In the genomic region with DNA sequence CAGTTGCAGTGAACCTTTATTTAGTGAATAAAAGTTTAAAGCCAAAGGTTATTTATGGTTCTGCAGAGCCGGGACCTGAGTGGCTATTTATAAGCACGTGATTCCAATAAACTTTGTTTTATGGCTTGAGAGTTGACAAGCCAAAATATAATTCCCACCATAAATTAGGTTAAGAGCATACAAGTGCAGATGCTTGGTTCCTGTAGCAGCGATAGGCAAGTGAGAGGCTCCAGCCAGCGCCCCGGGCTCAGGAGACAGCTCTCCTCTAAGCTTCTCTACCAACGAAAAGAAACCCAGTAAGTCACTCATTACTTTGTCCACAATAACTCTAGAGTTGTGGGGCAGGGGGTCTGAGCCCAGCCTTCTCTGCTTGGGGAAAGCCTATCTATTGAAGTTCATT, we compare ENCODE assay signal across 22 mouse cellular contexts. TPM values are rescaled to one million over a fixed set of nuclear protein-coding genes. Genes with fewer than 3 reads are reported as not detected.
A peak's percentile ranks its signal among the peaks of the same experiment; 100 is the strongest.
DNase-seq lines count a peak whose midpoint lies in the region; ATAC-seq lines count a peak whose summit lies in the region.
"Had no signal": no experiment of that assay in that cellular context is flagged by ENCODE, and none has a peak within 500 bp of the region (broad histone marks: within the 10 kb centered on the region; RNA-seq: fewer than 3 reads in every experiment).

No protein-coding gene starts in this region.

- H3K4me3 ChIP-seq in kidney, embryonic 15.5 days (replicated peaks) = peak overlapping the region; percentile 40
- H3K4me3 ChIP-seq in hindbrain, embryonic 12.5 days = no peak overlapping the region
- H3K4me3 ChIP-seq in intestine, embryonic 14.5 days (ENCODE audit: low read depth, low read length) = 0 out of 2 replicates have a peak overlapping the region, but pooled peaks have one; percentile 2
- H3K4me3 ChIP-seq: embryonic facial prominence, embryonic 12.5 days; heart, embryonic 13.5 days; left cerebral cortex, adult 2 months; midbrain, embryonic 12.5 days; myocyte had no signal

- intact Hi-C loops in heart, postnatal 10 days (cut with DNase I) = no loop called here

- 7% methylated on average over 6 of the region's 6 CpGs for WGBS in kidney, embryonic 15.5 days
- 3% methylated on average over 6 of the region's 6 CpGs for WGBS in hindbrain, embryonic 12.5 days
- WGBS in intestine, embryonic 14.5 days = 16% methylated on average over 6 of the region's 6 CpGs

- peaks cover 12% of the 10 kb centered on the region; the same call in 1 of the 2 replicates for H3K36me3 ChIP-seq in kidney, embryonic 15.5 days
- no peaks in the 10 kb centered on the region for H3K36me3 ChIP-seq in hindbrain, embryonic 12.5 days
- no peaks in the 10 kb centered on the region for H3K36me3 ChIP-seq in intestine, embryonic 14.5 days (ENCODE audit: control insufficient read depth, insufficient read depth, low read length)
- H3K36me3 ChIP-seq: embryonic facial prominence, embryonic 12.5 days; heart, embryonic 13.5 days; midbrain, embryonic 12.5 days had no signal

- no peaks in the 10 kb centered on the region for H3K27me3 ChIP-seq in kidney, embryonic 15.5 days
- H3K27me3 ChIP-seq in hindbrain, embryonic 12.5 days = peaks cover 100% of the 10 kb centered on the region
- H3K27me3 ChIP-seq in intestine, embryonic 14.5 days (replicated peaks; ENCODE audit: control insufficient read depth, insufficient read depth, low read length) = peaks cover 83% of the 10 kb centered on the region

- H3K27ac ChIP-seq in kidney, embryonic 15.5 days = peak overlapping the region; percentile 85
- no peak overlapping the region for H3K27ac ChIP-seq in hindbrain, embryonic 12.5 days
- H3K27ac ChIP-seq in intestine, embryonic 14.5 days (ENCODE audit: low read depth) = no peak overlapping the region
- H3K27ac ChIP-seq: embryonic facial prominence, embryonic 12.5 days; heart, embryonic 13.5 days; left cerebral cortex, adult 2 months; midbrain, embryonic 12.5 days; stomach, postnatal 0 days had no signal

- no peak for DNase-seq in kidney, adult 9 months
- DNase-seq in intestine, embryonic 14.5 days (ENCODE audit: low spot score) = peak; percentile 62
- peak; percentile 57 for DNase-seq in neural tube, embryonic 10.5 days (ENCODE audit: extremely low spot score, low spot score)
- no peak for DNase-seq in heart, postnatal 10 days
- no peak for DNase-seq in gastrocnemius, adult 8-10 months (ENCODE audit: low spot score in 2 of 2)
- no peak for DNase-seq in lung, adult 18-20 months
- DNase-seq: adrenal gland, postnatal 14 days; cerebellum, adult 9-11 months; lung, postnatal 4 days had no signal

- no peaks in the 10 kb centered on the region for H3K9me3 ChIP-seq in kidney, embryonic 15.5 days (replicated peaks)
- H3K9me3 ChIP-seq in hindbrain, embryonic 12.5 days (replicated peaks) = no peaks in the 10 kb centered on the region
- no peaks in the 10 kb centered on the region for H3K9me3 ChIP-seq in intestine, embryonic 14.5 days (ENCODE audit: control insufficient read depth, low read length)
- H3K9me3 ChIP-seq: embryonic facial prominence, embryonic 12.5 days; heart, embryonic 13.5 days; midbrain, embryonic 12.5 days had no signal

- H3K4me1 ChIP-seq in kidney, embryonic 15.5 days = peaks cover 90% of the 10 kb centered on the region
- H3K4me1 ChIP-seq in hindbrain, embryonic 12.5 days = no peaks in the 10 kb centered on the region
- H3K4me1 ChIP-seq in intestine, embryonic 14.5 days (replicated peaks; ENCODE audit: control insufficient read depth, insufficient read depth, low read length) = peaks cover 19% of the 10 kb centered on the region
- H3K4me1 ChIP-seq: embryonic facial prominence, embryonic 12.5 days; heart, embryonic 13.5 days; midbrain, embryonic 12.5 days had no signal

- H3K4me2 ChIP-seq in kidney, embryonic 15.5 days = peak overlapping the region; percentile 65
- H3K4me2 ChIP-seq in hindbrain, embryonic 12.5 days (replicated peaks) = peak overlapping the region; percentile 49; the same call in 1 of the 2 replicates
- H3K4me2 ChIP-seq in intestine, embryonic 14.5 days (ENCODE audit: low read length) = peak overlapping the region; percentile 26
- H3K4me2 ChIP-seq: embryonic facial prominence, embryonic 12.5 days; heart, embryonic 13.5 days; midbrain, embryonic 12.5 days had no signal

- peak overlapping the region; percentile 27; the same call in 1 of the 2 replicates for H3K9ac ChIP-seq in kidney, embryonic 15.5 days
- no peak overlapping the region for H3K9ac ChIP-seq in hindbrain, embryonic 12.5 days
- no peak overlapping the region for H3K9ac ChIP-seq in intestine, embryonic 14.5 days (ENCODE audit: low read length)
- H3K9ac ChIP-seq: embryonic facial prominence, embryonic 12.5 days; heart, embryonic 13.5 days; midbrain, embryonic 12.5 days had no signal

- peak; percentile 14; the same call in 1 of the 2 replicates for ATAC-seq in kidney, embryonic 15.5 days (replicated peaks; ENCODE audit: low FRiP score)
- no peak for ATAC-seq in hindbrain, embryonic 12.5 days (ENCODE audit: low FRiP score)
- no peak for ATAC-seq in intestine, embryonic 14.5 days (replicated peaks; ENCODE audit: low FRiP score, low TSS enrichment, low read depth)
- ATAC-seq: CD4-positive, CD25-positive, alpha-beta regulatory T cell, adult 4 months had no signal

RNA-seq across cellular contexts. Expression of gene Gm28230, which starts 4.6 kb away (rescaled TPM):
- polyA plus RNA-seq in kidney, embryonic 15.5 days (2015; fragmentation: Nextera tagmentation; extraction: Ambion mirVana) = 1.7 and 2.3 TPM in 2 replicates
- 0.66 and 1.1 TPM in 2 replicates for polyA plus RNA-seq in hindbrain, embryonic 12.5 days (2016; fragmentation: Nextera tagmentation; extraction: Ambion mirVana)
- polyA plus RNA-seq in intestine, embryonic 14.5 days (2014; fragmentation: Nextera tagmentation; extraction: Ambion mirVana) = 0.38 and 0.66 TPM in 2 replicates
- not detected for total RNA-seq in heart, postnatal 10 days (2021)
- under 1 TPM in 1 of 4 experiments, not detected in 3; 0.31 TPM for total RNA-seq in gastrocnemius, adult 8-10 months (2022)
- total RNA-seq: hematopoietic stem cell, adult 5-6 weeks; layer of hippocampus, adult 8-10 months; left cerebral cortex, adult 2 months had no signal
- polyA plus RNA-seq: CD4-positive, CD25-positive, alpha-beta regulatory T cell, adult 4 months; embryonic facial prominence, embryonic 12.5 days; liver, embryonic 16.5 days; midbrain, embryonic 12.5 days; myocyte; spleen, adult 2 months; stomach, postnatal 0 days had no signal

RNA-seq across cellular contexts. Expression of gene Hoxd4, which starts 10.2 kb away (rescaled TPM):
- 5.6 and 5.8 TPM in 2 replicates for polyA plus RNA-seq in kidney, embryonic 15.5 days (2015; fragmentation: Nextera tagmentation; extraction: Ambion mirVana)
- polyA plus RNA-seq in hindbrain, embryonic 12.5 days (2016; fragmentation: Nextera tagmentation; extraction: Ambion mirVana) = 3.6 and 4.6 TPM in 2 replicates
- polyA plus RNA-seq in intestine, embryonic 14.5 days (2014; fragmentation: Nextera tagmentation; extraction: Ambion mirVana) = 1.6 and 2.9 TPM in 2 replicates
- under 1 TPM; 0.55 to 0.57 TPM for total RNA-seq in heart, postnatal 10 days (2021)
- total RNA-seq in gastrocnemius, adult 8-10 months (2022) = 1 to 10 TPM; 1.1 to 1.9 (median 1.5) TPM
- total RNA-seq: hematopoietic stem cell, adult 5-6 weeks; layer of hippocampus, adult 8-10 months; left cerebral cortex, adult 2 months had no signal
- polyA plus RNA-seq: CD4-positive, CD25-positive, alpha-beta regulatory T cell, adult 4 months; heart, embryonic 13.5 days; liver, embryonic 16.5 days; midbrain, embryonic 12.5 days; myocyte had no signal

RNA-seq across cellular contexts. Expression of gene Hoxd3, which starts 10.2 kb away (rescaled TPM):
- polyA plus RNA-seq in kidney, embryonic 15.5 days (2015; fragmentation: Nextera tagmentation; extraction: Ambion mirVana) = 15.2 and 15.9 TPM in 2 replicates
- 69.6 and 83.5 TPM in 2 replicates for polyA plus RNA-seq in hindbrain, embryonic 12.5 days (2016; fragmentation: Nextera tagmentation; extraction: Ambion mirVana)
- 27.6 and 27.8 TPM in 2 replicates for polyA plus RNA-seq in intestine, embryonic 14.5 days (2014; fragmentation: Nextera tagmentation; extraction: Ambion mirVana)
- not detected for total RNA-seq in heart, postnatal 10 days (2021)
- under 1 TPM in 2 of 4 experiments, not detected in 2; 0.17 to 0.29 TPM for total RNA-seq in gastrocnemius, adult 8-10 months (2022)
- total RNA-seq: hematopoietic stem cell, adult 5-6 weeks; layer of hippocampus, adult 8-10 months; left cerebral cortex, adult 2 months had no signal
- polyA plus RNA-seq: CD4-positive, CD25-positive, alpha-beta regulatory T cell, adult 4 months; midbrain, embryonic 12.5 days; myocyte; spleen, adult 2 months had no signal

RNA-seq across cellular contexts. Expression of gene Hoxd8, which starts 17.5 kb away (rescaled TPM):
- polyA plus RNA-seq in kidney, embryonic 15.5 days (2015; fragmentation: Nextera tagmentation; extraction: Ambion mirVana) = 36.4 and 40.8 TPM in 2 replicates
- polyA plus RNA-seq in hindbrain, embryonic 12.5 days (2016; fragmentation: Nextera tagmentation; extraction: Ambion mirVana) = 0.14 and 0.46 TPM in 2 replicates
- polyA plus RNA-seq in intestine, embryonic 14.5 days (2014; fragmentation: Nextera tagmentation; extraction: Ambion mirVana) = 6.1 and 8.4 TPM in 2 replicates
- 1 to 10 TPM; 1.9 to 2.5 TPM for total RNA-seq in heart, postnatal 10 days (2021)
- total RNA-seq in gastrocnemius, adult 8-10 months (2022) = 10 to 100 TPM; 46.8 to 53.5 (median 51.3) TPM
- total RNA-seq: hematopoietic stem cell, adult 5-6 weeks; layer of hippocampus, adult 8-10 months; left cerebral cortex, adult 2 months had no signal
- polyA plus RNA-seq: CD4-positive, CD25-positive, alpha-beta regulatory T cell, adult 4 months; myocyte had no signal

RNA-seq across cellular contexts. Expression of gene Hoxd9, which starts 24.4 kb away (rescaled TPM):
- polyA plus RNA-seq in kidney, embryonic 15.5 days (2015; fragmentation: Nextera tagmentation; extraction: Ambion mirVana) = 38.1 and 40.7 TPM in 2 replicates
- 0.10 TPM in 1 of 2 replicates, not detected in the other for polyA plus RNA-seq in hindbrain, embryonic 12.5 days (2016; fragmentation: Nextera tagmentation; extraction: Ambion mirVana)
- 3.9 and 6.8 TPM in 2 replicates for polyA plus RNA-seq in intestine, embryonic 14.5 days (2014; fragmentation: Nextera tagmentation; extraction: Ambion mirVana)
- total RNA-seq in heart, postnatal 10 days (2021) = under 1 TPM; 0.19 to 0.22 TPM
- 10 to 100 TPM; 22.6 to 27.5 (median 23.7) TPM for total RNA-seq in gastrocnemius, adult 8-10 months (2022)
- total RNA-seq: hematopoietic stem cell, adult 5-6 weeks; layer of hippocampus, adult 8-10 months; left cerebral cortex, adult 2 months had no signal
- polyA plus RNA-seq: CD4-positive, CD25-positive, alpha-beta regulatory T cell, adult 4 months; heart, embryonic 13.5 days; liver, embryonic 16.5 days; midbrain, embryonic 12.5 days; myocyte had no signal

Comparison
In these comparisons a context has a peak if more than half of its experiments do, and no peak if none do; other contexts are left out.
1. DNase-seq: peak in intestine, embryonic 14.5 days (single experiment) and neural tube, embryonic 10.5 days (single experiment); none in kidney, adult 9 months (single experiment), heart, postnatal 10 days (0 of 2), gastrocnemius, adult 8-10 months (0 of 2) and lung, adult 18-20 months (0 of 2).
2. Peak in every context shown above with its lines, with median percentiles within 50 percentile points of each other: H3K4me2 ChIP-seq.